Mouse (Mus musculus) yolk sac, embryonic 10.5 days (tissue): ENCODE results near the gene Ubfd1.

Source experiments
- DNase-seq: peaks from one replicate; pipeline ENCODE4 v3.0.0-alpha.2; 2017; ENCODE audit warnings: low spot score

Gene Ubfd1

DNA sequence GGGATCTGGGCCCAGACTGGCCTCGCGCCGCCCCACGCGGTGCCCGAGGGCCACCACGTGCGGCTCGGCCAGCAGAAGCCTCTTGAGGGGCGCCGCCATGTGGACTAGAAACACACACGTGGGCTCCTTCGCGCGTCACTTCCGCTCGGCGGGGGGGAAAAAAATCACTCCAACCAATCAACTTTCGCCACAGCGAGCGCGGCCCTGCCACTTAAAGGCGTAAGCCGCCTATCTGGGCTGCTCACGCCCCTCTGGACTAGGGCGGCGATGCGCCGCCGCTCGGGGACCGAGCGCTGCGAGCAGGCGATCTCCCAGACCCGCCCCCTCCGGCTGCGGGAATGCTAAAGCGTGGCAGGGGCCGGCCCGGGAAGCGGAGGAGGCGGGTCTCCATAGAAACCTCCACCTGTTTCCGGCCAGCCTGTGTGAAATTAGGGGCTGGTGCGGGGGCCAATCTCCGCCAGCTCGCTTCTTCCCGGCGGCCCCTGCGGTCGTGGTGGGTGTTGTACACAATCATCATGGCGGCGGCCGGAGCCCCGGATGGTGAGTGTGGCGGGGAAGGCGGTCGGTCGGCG lies at the start of gene Ubfd1, which contains the start of gene Ears2:
Ubfd1 (plus strand) TSS at position 231 of the 572 bp plus-strand sequence.
Ears2 (minus strand) TSS at position 319 of the 572 bp plus-strand sequence.
- peak; percentile 98 for DNase-seq

DNA sequence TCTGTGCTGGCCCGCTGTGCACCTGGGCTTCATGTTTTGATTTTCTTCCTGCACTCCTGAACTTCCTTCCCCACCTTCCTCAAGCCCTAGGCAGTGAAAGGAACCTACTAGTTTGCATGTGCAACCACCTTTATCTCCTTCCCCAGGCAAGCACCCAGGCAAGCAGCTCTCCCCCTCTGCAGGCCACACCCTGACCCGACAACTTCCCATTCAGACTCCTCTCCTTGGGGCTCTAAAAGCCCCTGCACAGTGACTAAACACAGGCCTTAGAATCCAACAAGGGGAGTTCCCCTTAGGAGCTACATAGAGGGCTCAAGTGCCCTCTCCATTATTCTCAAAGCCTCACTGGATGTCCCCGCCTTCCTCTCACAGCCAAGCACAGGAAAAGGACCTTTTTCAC lies 48.7 kb upstream of the Ubfd1 start:
- DNase-seq: peak; percentile 58

DNA sequence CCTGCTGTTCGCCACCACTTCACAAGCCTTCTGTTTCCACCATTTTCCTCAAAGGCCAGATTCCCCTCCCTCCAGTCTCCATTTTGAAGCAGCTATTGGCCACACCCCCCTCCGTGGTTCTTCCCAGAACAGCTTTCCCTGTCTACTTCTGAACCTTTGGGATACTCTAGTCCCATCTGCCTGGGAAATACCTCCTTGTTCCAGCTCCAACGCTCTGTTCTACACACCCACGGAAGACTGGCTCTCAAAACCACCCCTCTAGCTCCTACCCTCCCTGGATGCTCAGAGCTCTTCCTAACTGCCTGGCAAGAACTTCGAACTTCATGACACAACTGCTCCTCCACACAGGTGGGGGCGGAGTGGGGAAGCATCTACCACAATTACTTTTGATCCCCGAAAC lies 48.0 kb upstream of the Ubfd1 start:
- DNase-seq: peak; percentile 61

DNA sequence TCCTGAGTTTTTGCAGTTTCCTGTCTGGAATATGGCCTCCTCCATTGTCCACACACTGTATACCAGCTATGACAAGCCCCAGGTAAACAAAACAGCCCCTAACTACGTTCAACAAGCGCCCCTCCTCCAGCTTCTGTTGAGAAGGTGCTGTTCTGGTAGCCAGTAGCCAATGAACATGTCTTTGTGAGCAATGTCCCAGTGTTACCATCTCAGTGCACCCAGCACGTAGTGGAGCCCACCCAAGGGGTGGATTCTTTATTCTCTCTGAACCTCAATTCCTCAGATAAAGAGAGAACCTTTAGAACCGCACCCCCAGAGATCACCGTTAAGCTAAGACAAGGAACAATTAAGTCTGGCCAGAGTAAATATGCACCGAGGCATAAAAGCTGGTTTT lies 46.7 kb upstream of the Ubfd1 start:
- DNase-seq: peak; percentile 48

DNA sequence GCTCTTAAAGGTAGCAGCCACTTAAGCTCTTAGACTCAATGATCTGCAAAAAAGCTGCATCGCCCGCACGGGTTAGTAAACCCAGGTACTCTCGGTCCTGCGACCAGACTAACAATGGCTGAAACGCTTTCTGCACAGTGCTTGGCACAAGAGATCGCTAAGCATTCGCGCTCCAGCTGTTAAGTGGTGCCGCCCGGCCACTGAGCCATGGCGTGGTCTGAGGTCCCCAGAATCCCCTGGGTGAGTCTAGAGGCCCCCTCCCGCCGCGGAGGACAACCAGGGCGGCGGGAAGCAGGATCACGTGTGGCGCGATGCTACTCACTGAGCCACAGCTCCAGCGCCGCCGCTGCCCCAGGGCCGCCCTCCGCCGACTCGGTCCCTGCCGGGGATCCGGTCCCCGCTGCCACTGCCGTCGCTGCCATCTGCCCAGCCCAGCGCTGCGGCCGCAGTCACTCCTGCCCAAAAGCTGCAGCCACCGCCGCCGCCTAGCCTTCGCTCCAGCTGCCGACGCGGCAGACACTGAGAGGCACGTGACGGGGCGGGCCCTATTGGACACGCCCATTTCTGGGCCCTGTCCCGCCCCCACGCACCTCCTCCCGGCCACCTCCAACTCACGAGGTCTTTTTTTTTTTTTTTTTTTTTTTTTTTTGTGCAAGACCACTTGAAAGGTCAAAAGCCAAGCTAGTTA lies 46.2 kb upstream of the Ubfd1 start, which contains the start of gene Gga2:
Gga2 (minus strand) TSS at position 556 of the 688 bp plus-strand sequence.
- DNase-seq: peak; percentile 91

DNA sequence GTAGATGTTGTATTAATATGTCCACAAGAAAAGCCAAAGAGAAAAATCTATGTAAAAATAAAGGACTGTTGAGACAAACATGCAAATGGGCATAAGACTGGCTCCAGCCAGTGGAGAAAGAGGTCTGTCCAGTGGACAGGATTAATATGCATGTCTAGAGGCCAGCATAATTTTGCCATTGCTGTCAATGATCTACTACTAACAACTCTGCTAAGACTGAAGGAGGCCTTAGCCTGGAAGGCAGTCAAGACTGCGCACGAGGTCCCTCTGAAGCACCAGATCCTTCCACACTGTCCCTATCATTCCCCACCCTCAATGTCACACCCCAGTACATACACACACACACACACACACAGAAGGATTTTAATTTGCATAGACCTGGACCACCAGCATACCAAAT lies 44.8 kb upstream of the Ubfd1 start:
- no peak for DNase-seq

DNA sequence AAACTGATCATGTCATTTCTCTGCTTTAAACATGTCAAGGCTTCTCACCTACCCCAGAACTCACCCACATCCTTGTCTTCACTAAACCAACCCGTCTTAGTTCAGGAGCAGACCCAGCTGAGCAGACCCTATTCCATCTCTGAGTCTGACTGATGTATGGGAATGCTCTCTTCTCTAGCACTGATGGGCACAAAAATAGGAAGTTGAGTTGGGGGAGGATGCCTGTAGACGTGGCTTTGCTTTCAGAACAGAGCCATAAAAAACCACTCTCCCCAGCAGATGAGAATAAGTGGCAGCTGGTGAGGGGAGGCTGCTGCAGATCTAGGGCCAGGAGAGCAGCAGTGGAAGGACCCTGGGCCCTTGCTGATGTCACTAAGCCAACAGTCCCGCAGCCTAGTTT lies 33.6 kb upstream of the Ubfd1 start:
- DNase-seq: no peak

DNA sequence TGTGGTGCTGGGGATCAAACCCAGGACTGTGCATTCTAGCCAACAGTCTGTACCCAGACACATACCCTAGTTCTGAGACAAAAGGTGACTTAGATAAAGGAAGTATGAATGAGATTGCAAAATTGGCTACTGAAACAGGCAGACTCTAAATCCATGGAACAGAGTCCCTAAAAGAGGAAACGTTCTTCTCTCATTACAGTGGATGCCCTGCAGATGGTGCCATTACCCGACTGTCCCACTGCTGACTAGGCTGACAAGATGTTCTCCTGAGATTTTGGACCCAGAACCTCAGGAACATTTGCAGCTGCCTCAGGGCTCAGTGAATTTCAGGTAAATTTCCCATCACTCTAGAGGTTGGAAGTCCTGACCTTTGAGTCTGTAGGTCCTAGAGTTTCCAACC lies 32.6 kb upstream of the Ubfd1 start:
- no peak for DNase-seq

DNA sequence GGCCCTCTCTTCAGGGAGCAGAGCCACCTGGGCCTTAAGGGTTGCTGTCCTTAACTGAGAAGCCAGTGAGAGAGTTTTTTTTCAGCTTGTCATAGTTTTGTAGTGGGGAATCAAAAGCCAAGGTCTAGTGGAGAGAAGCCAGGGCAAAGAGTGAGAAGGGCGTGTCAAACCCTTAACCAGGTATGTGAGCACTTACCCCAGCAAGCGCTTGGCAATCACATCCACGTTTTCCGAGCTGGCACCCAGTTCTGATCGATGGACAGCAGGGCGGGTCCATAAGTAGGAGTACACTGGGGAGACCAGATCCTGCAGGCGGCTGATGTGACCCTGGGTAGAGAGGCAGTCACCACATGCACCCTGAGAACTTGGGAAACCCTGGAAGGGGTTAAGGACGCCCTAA lies 22.9 kb upstream of the Ubfd1 start:
- DNase-seq: no peak

DNA sequence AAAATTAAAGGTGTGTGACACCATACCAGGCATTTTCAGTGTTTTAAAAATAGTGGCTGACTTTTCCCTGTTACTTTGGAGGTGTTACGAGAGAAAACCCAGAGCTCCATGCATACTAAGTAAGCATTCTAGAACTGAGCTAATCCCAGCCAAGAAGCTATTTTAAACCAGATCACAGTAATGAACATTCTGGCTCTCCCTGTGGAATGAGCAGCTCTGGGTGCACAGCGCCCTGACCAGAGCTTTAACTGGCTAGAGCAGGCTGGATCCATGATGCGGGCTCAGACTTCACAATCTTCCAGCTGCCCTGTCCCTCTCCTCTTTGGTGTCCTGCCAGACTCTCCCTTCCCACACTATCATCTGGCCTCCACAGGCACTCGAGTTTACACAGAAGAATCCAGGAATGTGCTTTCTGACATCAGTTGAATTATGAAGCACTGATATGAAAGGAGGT lies 21.8 kb upstream of the Ubfd1 start:
- DNase-seq: peak; percentile 40

DNA sequence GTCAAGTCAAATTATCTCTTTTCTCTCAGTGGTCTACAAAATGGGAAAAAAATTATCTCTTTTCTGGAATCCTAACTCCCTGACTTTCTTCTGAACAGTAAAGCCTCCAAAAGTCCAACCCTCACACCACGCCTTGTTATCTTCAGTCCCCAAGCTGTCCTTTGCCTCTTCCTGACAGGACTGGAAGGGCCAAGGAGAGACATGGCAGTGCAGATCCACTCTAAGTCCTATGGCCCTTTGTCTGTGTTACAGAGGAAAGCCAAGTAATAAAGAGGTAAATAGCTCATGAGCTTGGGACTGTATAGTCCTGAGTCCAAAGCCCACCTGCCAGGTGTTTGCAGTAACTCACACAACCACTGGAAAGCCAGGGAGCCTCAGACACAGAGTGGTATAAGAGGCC lies 21.3 kb upstream of the Ubfd1 start:
- no peak for DNase-seq

DNA sequence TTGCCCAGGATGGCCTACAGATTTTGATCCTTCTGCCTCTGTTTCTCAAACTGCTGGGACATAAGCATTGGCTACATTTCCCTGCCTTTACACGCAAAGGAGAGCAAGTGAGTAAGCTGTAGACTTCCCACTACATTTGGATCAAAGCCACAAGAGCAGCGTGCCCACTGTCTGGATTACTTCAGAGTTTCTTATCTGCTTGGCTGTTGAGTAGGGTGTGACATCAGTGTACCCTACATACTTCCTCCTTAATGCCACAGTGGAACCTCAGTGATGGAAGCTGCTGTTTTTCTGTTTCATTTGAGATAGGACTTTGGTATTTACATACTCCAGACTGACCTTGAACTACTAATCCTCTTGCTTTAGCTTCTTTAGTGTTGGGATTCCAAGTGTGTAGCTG lies 20.2 kb upstream of the Ubfd1 start:
- no peak for DNase-seq

DNA sequence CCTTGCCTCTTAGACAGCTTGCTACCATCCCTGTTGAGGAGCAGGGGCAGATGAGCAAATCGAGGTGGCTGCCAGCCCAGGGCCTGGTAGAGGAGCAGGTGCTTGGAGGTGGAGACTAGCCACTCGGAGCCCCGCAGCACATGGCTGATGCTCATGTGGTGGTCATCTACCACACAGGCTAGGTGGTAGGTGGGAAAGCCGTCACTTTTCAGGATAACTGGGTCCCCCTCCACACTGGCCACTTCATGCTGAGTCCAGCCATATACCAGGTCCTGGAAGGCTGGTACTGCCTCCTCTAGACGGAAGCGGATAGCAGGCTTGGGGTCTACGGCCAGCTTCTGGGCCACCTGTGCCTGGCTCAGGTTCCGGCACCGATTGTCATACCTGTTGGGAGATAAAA lies 18.8 kb upstream of the Ubfd1 start:
- no peak for DNase-seq

DNA sequence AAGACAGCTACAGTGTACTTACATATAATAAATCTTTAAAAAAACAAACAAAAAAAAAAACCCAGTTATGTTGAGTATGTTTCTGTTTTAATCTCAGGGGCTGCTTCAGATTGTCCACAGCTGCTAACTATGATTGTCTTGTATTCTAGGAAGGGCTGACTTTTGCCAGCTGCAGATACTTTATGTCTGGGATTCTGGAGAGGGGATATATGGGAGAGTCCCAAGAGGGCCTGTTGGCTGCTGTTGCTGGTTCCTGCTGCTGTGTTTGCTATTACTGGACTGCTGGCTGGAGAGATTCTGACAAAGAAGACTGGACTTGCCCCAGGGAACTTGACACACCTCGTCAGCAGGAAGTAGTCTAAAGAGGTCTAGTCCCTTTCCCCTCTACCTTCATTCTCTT lies 16.1 kb upstream of the Ubfd1 start:
- no peak for DNase-seq

DNA sequence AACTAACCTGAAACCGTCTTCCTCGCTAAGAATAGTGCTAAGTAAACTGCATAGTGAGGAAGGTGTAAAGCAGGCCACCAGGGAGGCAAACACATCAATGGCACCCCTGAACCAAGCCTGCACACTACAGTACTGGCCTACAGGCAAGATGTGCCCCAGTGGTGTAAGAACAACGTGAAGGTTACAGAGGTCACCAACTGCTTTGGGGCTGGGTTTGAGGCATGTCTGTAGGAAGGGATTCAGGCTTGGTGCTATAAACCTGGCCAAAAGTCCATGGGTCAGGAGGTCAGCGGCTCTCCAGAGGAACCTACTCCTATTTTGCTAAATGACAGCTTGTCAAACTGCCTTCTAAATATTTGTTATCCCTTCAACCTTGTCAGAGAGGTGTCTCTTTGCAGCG lies 10.3 kb upstream of the Ubfd1 start:
- DNase-seq: peak; percentile 65

DNA sequence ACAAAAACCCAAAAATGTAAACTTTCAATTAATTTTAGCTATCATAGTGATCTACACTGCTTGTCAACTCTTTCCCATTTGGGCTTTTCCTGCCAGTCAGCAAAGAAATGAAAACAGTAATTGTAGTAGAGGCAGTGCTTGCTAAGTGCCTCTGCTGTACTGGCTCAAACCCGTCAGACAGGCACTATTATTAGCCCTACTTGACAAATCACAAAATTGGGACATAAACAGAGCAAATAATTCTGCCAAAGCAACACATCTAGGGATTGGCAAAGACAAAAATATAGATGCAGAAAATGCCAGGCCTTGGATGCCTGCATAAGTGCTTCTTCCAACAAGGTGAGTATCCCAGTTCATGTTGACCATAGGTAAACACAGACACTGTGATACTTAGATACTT lies 1.3 kb upstream of the Ubfd1 start:
- DNase-seq: no peak

DNA sequence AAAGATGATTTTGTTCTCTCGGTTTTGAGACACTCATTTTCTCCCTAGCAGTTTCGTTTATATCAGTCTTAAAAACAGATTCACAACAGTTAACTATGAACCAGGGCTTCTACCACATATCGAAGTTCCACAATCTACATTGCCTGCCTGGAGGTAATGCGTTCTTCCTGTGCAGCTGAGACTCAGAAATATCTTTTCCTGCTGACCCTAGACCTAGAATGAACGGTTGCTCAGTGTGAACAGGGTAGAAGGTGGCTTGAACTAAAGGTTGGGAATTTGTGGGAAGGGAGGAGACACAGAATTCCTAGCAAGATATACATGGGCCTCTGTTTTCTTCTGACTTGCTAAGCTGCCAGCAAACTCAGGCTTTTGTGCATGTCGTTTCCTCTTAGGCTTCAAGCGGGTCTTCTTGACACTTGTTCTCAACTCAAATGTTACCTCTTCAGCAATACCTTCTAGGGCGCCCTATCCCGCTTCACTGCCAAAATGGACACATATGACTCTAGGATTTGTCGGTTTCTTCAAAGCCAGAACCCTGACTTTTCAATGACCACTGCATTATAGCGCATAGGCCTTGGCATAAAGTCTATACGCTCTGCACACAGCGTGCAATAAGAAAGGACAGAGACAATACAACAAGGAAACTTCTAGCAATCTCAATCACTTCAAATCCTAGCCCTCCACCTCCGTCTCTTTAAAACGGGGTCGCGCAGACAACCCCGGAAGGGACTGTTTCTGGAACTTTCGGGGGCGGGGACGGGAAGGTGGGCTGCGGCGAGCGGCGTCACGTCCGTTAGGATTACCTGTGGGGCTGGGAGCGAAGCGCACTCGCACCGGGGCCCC lies 652 bp upstream of the Ubfd1 start:
- no peak for DNase-seq

DNA sequence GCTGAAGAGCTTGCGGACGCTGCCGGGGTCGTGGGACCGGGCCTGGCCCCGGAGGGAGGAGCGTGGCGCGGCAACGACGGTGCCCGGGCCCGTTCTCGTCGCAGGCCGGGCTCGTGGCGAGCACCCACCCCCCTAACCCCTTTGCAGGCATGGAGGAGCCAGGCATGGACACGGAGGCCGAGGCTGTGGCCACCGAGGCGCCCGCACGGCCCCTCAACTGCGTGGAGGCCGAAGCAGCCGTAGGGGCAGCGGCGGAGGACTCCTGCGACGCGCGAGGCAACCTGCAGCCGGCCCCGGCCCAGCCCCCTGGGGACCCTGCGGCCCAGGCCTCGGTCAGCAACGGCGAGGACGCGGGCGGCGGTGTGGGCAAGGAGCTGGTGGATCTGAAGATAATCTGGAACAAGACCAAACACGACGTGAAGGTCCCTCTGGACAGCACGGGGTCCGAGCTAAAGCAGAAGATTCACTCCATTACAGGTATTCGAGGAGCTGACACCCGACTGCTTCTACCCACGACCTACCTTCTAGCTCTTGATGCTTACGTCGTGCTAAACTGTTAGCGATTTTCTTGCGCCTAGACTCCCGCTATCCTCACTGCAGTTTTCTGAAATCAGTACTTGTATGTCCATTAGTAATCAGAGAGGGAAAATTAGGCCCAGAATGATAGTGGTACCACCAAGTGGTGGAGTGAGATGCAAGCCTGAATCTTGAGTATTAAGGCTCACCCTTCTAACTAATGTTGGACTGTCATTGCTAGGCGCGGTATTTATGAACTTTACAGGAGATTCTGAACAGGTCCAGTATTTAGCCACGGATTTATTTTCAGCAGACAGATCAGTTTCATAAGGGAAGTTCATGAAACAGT lies 774 bp downstream of the Ubfd1 start:
- DNase-seq: no peak

DNA sequence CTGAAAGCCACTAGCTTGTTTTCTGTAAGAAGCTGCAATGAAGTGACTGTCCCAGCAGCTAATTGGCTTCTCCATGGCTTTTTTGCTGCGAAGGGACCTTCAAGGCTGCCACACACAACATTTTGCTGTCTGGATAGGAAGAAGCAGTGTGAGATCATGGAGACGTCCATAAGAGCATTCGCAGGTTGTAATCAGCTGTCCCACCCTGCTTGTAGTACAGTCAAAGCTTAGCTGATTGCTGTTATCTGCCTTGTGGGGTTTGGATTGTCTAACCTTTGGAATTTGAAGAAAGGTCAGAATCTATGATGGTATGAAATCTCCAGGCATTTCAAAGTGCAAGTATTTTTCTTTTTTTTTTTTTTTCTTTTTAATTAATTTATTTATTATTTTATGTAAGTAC lies 7.4 kb downstream of the Ubfd1 start:
- no peak for DNase-seq

DNA sequence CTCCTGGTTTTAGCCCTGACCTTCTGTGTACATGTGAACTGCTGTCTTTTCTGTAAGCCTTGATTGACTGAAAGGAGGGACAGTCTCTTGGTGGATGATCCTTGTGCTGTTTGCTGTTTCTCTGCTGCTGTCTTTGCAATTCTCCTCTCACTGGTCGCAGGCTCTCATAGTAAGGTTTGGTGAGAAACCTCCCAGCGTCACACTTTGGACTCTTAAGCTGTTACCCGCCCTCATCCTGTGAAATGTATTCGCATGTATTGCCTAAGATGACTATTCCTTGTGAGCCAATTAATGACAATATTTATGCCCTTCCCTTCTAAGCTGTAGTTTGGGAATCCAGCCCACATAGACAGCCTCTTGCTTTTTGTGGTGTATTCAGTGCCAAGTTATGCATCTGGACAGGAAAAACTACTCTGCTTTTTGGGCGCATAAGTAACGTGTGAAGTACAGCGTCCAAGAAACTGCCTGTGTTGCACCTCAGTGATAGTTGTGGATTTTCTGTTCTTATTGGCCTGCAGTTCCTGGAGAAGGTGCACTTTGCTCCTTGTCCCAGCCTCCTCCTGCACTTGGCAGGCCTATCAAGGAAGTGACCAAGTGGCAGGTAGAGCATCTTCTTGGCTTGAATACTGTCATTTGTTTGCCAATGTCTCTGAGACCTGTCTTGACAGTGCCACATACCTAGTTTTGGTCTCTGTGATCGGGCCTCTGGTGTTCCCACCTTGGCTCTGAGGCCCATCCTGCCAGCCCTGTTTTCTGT lies 13.0 kb downstream of the Ubfd1 start:
- DNase-seq: no peak

DNA sequence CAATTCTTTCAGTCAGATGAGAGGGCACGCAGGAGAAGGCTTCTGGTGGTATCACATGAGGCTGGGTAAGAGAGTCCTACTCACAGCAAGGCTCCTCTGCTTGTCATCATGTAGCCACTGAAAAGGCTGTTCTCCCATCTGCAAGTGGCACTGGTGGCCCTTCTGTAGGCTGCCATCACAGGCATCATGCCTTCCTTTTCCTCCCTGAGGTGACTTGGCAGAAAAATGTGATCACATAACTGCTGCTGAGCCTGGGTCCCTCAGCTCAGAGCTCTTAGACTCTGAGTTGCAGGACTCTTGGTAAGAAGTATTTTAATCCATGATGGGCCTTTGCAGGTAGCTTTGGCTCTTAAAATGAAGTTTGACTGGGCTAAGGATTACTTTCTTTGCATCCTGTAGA lies 14.1 kb downstream of the Ubfd1 start:
- DNase-seq: no peak
